Mouse (Mus musculus): ENCODE results near the gene Ica1. TPM values are rescaled to one million over a fixed set of nuclear protein-coding genes. Genes with fewer than 3 reads are reported as not detected.
A peak's percentile ranks its signal among the peaks of the same experiment; 100 is the strongest.

Gene Ica1
- polyA plus RNA-seq, 1 experiment from 2014 or later, result 23.3 TPM

DNA sequence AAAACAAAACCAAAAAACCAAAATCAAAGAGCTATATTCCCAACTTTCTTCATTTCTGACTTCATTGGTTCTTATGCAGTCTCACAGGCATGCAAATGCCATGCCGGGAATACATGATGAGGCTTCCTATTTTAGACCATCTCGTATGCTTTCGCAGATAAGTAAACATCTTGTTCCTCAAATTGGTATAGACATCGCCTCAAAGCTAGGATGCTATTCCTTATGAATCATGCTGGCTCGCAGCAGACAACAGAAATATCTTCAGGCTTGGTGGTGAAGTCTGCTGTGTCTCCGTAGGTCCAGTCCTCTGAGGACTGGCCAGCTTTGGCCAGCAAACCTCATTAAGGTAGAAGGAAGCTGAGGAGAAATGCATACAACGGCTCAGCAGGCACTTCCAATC is 60.3 kb downstream of the Ica1 start:
- WGBS, result 92% methylated on average over 7 of the region's 7 CpGs
- no peak overlapping the region for H3K9ac ChIP-seq
- no peak for ATAC-seq (ENCODE audit: insufficient number of reproducible peaks, insufficient read depth, low FRiP score, low TSS enrichment)
- no peaks in the 10 kb centered on the region for H3K4me1 ChIP-seq
- no peak overlapping the region for H3K4me2 ChIP-seq (replicated peaks)
- no peak overlapping the region for H3K4me3 ChIP-seq
- H3K27me3 ChIP-seq, result no peaks in the 10 kb centered on the region
- no peaks in the 10 kb centered on the region for H3K36me3 ChIP-seq
- no peak overlapping the region for H3K27ac ChIP-seq
- H3K9me3 ChIP-seq, result no peaks in the 10 kb centered on the region

- Histone ChIP-seq H3K9me3 (no peaks in the 10 kb centered on the region), H3K4me2 (replicated peaks) (no peak overlapping the region), H3K27ac (no peak overlapping the region), H3K4me1 (no peaks in the 10 kb centered on the region), H3K36me3 (no peaks in the 10 kb centered on the region), H3K27me3 (no peaks in the 10 kb centered on the region), H3K9ac (no peak overlapping the region), H3K4me3 (no peak overlapping the region)
- WGBS, result 96% methylated on average over 2 of the region's 2 CpGs
- no peak for ATAC-seq (ENCODE audit: insufficient number of reproducible peaks, insufficient read depth, low FRiP score, low TSS enrichment)
Measured at GRCm38 (mm10) chr6:8716539-8716938, 61.7 kb downstream of the Ica1 start.

DNA sequence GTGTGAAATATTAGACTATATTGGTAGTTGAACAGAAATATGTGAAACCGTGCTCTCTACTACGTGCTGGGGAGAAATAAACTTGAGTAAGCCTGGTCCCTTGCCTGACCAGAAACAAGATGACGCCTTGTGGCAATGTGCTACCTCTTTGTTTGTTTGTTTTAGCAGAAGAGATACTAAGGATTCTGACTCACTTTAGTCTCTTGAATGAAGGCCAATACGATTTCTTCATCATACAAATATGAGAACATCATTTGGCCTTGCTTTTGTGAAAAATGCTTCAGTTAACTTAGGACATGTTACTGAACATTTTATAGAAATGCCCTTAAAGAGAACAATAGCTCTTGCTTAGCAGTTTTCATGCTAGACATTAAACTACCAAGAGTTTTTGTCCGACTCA is 67.0 kb downstream of the Ica1 start:
- 82% methylated on average over 5 of the region's 5 CpGs for WGBS
- no peak for ATAC-seq (ENCODE audit: insufficient number of reproducible peaks, insufficient read depth, low FRiP score, low TSS enrichment)
- H3K36me3 ChIP-seq, result no peaks in the 10 kb centered on the region
- no peak overlapping the region for H3K27ac ChIP-seq
- H3K27me3 ChIP-seq, result no peaks in the 10 kb centered on the region
- no peaks in the 10 kb centered on the region for H3K4me1 ChIP-seq
- no peak overlapping the region for H3K4me2 ChIP-seq (replicated peaks)
- H3K9ac ChIP-seq, result no peak overlapping the region
- no peaks in the 10 kb centered on the region for H3K9me3 ChIP-seq
- no peak overlapping the region for H3K4me3 ChIP-seq

DNA sequence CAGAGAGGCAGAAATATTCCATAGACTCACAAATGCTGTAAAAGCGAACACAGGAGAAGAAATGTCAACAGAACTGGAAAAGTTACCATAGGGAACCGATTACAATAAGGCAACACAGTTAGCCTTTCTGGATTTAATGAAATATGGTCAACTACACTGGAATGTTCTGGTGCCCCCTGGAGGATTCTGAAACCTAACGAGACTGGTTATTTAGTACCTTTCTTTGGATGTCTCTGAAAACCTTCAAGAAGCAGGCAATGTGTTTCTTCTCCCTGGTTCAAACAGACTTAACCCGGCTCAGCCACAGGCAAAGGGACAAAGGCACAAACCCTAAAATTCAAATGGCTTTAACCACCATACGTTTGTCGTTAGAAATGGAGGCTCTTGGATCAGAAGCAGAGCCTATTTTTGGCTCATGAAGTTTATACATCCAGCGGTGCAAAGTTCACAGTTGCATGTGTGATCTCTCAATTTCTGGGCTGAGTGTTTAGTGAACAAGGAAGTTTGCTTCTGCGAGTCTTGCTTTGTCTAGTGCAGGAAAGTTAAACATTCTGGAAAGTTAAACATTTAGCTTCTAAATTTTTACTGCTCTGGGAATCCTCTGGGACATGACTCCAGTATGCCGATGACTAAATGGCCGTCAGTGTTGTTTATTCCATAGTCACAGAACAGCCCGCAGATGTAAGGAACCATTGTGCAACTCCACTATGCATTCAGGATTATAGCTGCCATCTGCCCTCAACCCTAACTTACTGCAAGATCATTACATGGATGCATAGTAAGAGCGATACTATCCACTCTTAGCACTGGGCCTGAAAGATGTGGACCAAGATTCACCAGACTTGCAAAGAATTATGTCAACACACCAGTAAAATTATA is 83.4 kb downstream of the Ica1 start:
- Histone ChIP-seq H3K27me3 (no peaks in the 10 kb centered on the region), H3K9ac (no peak overlapping the region), H3K4me1 (peaks cover 15% of the 10 kb centered on the region; the same call in 1 of the 2 replicates), H3K4me2 (replicated peaks) (no peak overlapping the region), H3K36me3 (no peaks in the 10 kb centered on the region), H3K4me3 (no peak overlapping the region), H3K9me3 (no peaks in the 10 kb centered on the region), H3K27ac (peak overlapping the region; percentile 84)
- ATAC-seq (ENCODE audit: insufficient number of reproducible peaks, insufficient read depth, low FRiP score, low TSS enrichment), result 0 out of 2 replicates have a peak, but pooled peaks have one; percentile 41
- WGBS, result 41% methylated on average over 12 of the region's 12 CpGs

- H3K27me3 ChIP-seq, result no peaks in the 10 kb centered on the region
- no peak overlapping the region for H3K9ac ChIP-seq
- 7% methylated on average over 10 of the region's 10 CpGs for WGBS
- H3K4me3 ChIP-seq, result no peak overlapping the region
- H3K36me3 ChIP-seq, result no peaks in the 10 kb centered on the region
- H3K4me2 ChIP-seq (replicated peaks), result no peak overlapping the region
- no peaks in the 10 kb centered on the region for H3K9me3 ChIP-seq
- peak; percentile 85 for ATAC-seq (ENCODE audit: insufficient number of reproducible peaks, insufficient read depth, low FRiP score, low TSS enrichment)
- H3K27ac ChIP-seq, result peak overlapping the region; percentile 84
- peaks cover 15% of the 10 kb centered on the region; the same call in 1 of the 2 replicates for H3K4me1 ChIP-seq
Measured at GRCm38 (mm10) chr6:8693926-8694635, 84.2 kb downstream of the Ica1 start.

DNA sequence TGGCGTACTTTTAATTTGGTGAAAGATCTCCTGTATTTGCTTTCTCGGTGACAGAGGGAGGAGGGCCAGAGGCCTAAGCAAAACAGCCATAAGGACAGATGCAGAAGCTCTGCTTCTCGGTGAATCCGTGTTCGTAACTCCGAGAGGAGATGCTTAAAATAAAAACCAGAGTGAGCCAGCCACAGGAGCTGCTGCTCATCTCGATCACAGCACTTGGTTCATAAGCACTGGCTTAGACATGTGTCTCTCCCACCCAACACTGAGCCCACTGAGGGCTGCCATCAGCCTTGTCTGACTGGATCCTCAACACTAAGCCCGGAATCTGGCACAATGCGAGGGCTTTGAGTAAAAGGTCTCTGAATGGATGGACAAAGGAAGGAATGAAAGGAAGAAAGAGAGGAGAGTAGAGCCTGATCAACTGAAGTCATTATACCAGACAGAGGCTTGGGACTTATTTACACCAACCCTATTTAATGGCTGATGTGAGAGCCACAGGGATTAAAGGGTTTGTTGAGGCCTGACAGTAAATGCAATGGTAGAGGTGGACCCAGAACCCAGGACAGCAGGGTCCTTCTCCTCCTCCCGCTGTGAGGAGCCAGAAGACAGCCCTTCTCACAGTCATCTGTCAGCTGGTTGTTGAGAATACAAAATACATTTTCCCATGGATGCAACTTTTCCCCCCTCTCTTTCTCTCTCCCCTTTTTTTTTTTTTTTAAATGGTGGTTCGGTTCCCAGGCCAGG is 85.0 kb downstream of the Ica1 start:
- Histone ChIP-seq H3K36me3 (no peaks in the 10 kb centered on the region), H3K27me3 (no peaks in the 10 kb centered on the region), H3K27ac (peak overlapping the region; percentile 84), H3K4me3 (no peak overlapping the region), H3K9ac (no peak overlapping the region), H3K9me3 (no peaks in the 10 kb centered on the region), H3K4me1 (peaks cover 15% of the 10 kb centered on the region; the same call in 1 of the 2 replicates), H3K4me2 (replicated peaks) (no peak overlapping the region)
- no peak; the same call in 1 of the 2 replicates for ATAC-seq (ENCODE audit: insufficient number of reproducible peaks, insufficient read depth, low FRiP score, low TSS enrichment)
- WGBS, result 47% methylated on average over 11 of the region's 11 CpGs

DNA sequence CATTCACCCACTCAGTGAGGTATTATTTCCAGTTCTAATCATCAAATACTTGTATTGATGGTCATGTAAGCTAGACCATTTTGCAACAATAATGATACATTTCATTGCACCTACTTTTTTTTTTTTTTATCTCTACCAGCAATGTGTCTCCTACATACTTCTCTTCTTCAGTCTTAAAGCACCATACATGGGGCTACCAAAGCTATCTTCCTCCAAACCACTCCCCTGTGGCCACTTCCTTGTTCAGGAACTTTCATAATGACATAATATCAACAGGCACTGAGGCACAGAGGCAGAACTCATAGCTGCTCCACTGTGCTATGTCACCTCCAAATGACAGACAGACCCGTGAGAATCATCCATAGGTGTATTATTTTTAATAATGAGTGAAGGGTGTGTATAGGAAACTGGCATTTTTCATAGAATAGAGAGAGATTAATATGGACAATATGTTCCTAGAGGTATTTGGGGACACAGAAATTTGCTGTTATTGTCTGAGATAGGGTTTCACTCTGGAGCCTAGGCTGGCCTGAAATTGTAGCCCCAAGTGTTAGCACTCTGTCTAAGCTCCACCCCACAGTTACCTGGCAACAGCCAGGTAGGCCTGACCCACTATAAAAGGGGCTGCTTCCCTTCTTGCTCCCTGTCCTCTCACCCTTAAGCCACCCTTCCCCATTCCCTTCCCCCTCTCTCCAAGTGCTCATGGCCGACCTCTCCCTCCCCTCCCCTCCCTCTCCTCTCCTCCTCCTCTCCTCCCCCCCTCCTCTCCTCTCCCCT is 86.9 kb downstream of the Ica1 start:
- H3K9ac ChIP-seq, result no peak overlapping the region
- no peak for ATAC-seq (ENCODE audit: insufficient number of reproducible peaks, insufficient read depth, low FRiP score, low TSS enrichment)
- H3K4me2 ChIP-seq (replicated peaks), result no peak overlapping the region
- 63% methylated on average over 2 of the region's 2 CpGs for WGBS
- H3K9me3 ChIP-seq, result no peaks in the 10 kb centered on the region
- H3K27me3 ChIP-seq, result no peaks in the 10 kb centered on the region
- peaks cover 15% of the 10 kb centered on the region; the same call in 1 of the 2 replicates for H3K4me1 ChIP-seq
- no peak overlapping the region for H3K27ac ChIP-seq
- H3K36me3 ChIP-seq, result no peaks in the 10 kb centered on the region
- H3K4me3 ChIP-seq, result no peak overlapping the region

- H3K4me3 ChIP-seq, result no peak overlapping the region
- H3K4me2 ChIP-seq (replicated peaks), result no peak overlapping the region
- ATAC-seq (ENCODE audit: insufficient number of reproducible peaks, insufficient read depth, low FRiP score, low TSS enrichment), result no peak
- 40% methylated on average over 3 of the region's 3 CpGs for WGBS
- H3K9ac ChIP-seq, result no peak overlapping the region
- no peaks in the 10 kb centered on the region for H3K27me3 ChIP-seq
- no peak overlapping the region for H3K27ac ChIP-seq
- no peaks in the 10 kb centered on the region for H3K9me3 ChIP-seq
- H3K36me3 ChIP-seq, result no peaks in the 10 kb centered on the region
- H3K4me1 ChIP-seq, result peaks cover 15% of the 10 kb centered on the region; the same call in 1 of the 2 replicates
Measured at GRCm38 (mm10) chr6:8690441-8690840, 87.8 kb downstream of the Ica1 start.

GRCm38 (mm10) chr6:8686678-8687580 is 91.4 kb downstream of the Ica1 start:
- 88% methylated on average over 14 of the region's 14 CpGs for WGBS
- no peak overlapping the region for H3K4me3 ChIP-seq
- no peak overlapping the region for H3K9ac ChIP-seq
- no peaks in the 10 kb centered on the region; the same call in 1 of the 2 replicates for H3K4me1 ChIP-seq
- H3K9me3 ChIP-seq, result no peaks in the 10 kb centered on the region
- ATAC-seq (ENCODE audit: insufficient number of reproducible peaks, insufficient read depth, low FRiP score, low TSS enrichment), result no peak
- no peaks in the 10 kb centered on the region for H3K27me3 ChIP-seq
- no peaks in the 10 kb centered on the region for H3K36me3 ChIP-seq
- H3K27ac ChIP-seq, result no peak overlapping the region
- no peak overlapping the region for H3K4me2 ChIP-seq (replicated peaks)

DNA sequence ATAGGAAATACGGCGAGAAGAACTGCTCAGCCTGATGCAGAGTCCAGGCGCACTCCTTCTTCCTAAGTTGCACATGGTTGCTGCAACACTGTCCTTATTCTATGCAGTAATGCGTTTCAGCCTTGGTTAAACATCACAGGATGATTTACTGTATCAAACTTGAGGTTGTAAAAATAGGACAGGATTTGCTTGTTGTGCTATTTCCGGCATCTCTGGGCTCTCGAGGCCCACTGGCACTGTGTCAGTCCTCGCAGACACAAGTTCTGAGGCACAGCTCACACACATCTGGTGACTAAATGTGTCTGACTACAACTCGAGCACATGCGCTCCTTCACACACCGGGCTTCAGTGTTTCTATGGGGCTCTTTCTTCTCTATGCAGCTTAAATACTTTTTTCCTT is 94.9 kb downstream of the Ica1 start:
- no peak for ATAC-seq (ENCODE audit: insufficient number of reproducible peaks, insufficient read depth, low FRiP score, low TSS enrichment)
- Histone ChIP-seq H3K27me3 (no peaks in the 10 kb centered on the region), H3K4me2 (replicated peaks) (no peak overlapping the region), H3K9me3 (no peaks in the 10 kb centered on the region), H3K4me3 (no peak overlapping the region), H3K36me3 (no peaks in the 10 kb centered on the region), H3K4me1 (no peaks in the 10 kb centered on the region), H3K9ac (no peak overlapping the region), H3K27ac (no peak overlapping the region)
- WGBS, result 89% methylated on average over 10 of the region's 10 CpGs

Measured in embryonic facial prominence, embryonic 12.5 days (tissue).